11 mouse cellular contexts compared by ENCODE assay signal in the genomic region with DNA sequence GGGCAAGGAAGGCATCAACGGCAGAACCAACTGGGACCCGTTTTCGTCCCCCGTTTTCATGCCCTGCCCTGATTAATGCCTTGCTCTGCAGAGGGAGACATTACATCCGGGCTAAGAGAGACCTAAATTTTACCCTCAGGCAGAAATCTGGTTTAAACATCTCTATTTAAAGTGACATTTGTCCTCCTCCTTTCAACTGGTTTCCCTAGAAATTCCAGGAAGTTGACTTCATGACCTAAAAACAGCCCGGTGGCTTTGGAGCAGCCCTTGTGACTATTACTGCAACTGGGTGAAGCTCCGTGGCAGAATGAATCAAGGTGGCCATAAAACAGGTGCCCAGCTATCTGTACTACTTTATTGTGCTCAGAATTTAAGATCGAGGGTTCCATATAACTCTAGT. TPM values are rescaled to one million over a fixed set of nuclear protein-coding genes. Genes with fewer than 3 reads are reported as not detected.
DNase-seq lines count a peak whose midpoint lies in the region; ATAC-seq lines count a peak whose summit lies in the region.
"Had no signal": no experiment of that assay in that cellular context is flagged by ENCODE, and none has a peak within 500 bp of the region (broad histone marks: within the 10 kb centered on the region; RNA-seq: fewer than 3 reads in every experiment).

No protein-coding gene starts in this region.

- peaks cover 69% of the 10 kb centered on the region for H3K4me1 ChIP-seq in embryonic facial prominence, embryonic 13.5 days
- H3K4me1 ChIP-seq in heart, embryonic 14.5 days (ENCODE audit: control insufficient read depth in 2 of 2, insufficient read depth in 2 of 2, low read length in 2 of 2) = peaks cover 18 to 67% of the 10 kb centered on the region in 2 experiments
- H3K4me1 ChIP-seq in midbrain, embryonic 13.5 days (replicated peaks) = peaks cover 66% of the 10 kb centered on the region
- H3K4me1 ChIP-seq in forebrain, embryonic 10.5 days = peaks cover 93% of the 10 kb centered on the region

- no peak for ATAC-seq in embryonic facial prominence, embryonic 13.5 days (ENCODE audit: insufficient number of reproducible peaks, insufficient read depth, low FRiP score, low TSS enrichment, low read depth)
- ATAC-seq in heart, embryonic 14.5 days (ENCODE audit: insufficient number of reproducible peaks, insufficient read depth, low FRiP score, low read depth) = no peak
- no peak for ATAC-seq in midbrain, embryonic 13.5 days
- ATAC-seq: forebrain, embryonic 14.5 days had no signal

- H3K9me3 ChIP-seq in embryonic facial prominence, embryonic 13.5 days = no peaks in the 10 kb centered on the region
- no peaks in the 10 kb centered on the region for H3K9me3 ChIP-seq in heart, embryonic 14.5 days (ENCODE audit: control insufficient read depth, low read length)
- no peaks in the 10 kb centered on the region for H3K9me3 ChIP-seq in midbrain, embryonic 13.5 days
- no peaks in the 10 kb centered on the region for H3K9me3 ChIP-seq in forebrain, embryonic 10.5 days
- H3K9me3 ChIP-seq: lung, embryonic 15.5 days had no signal

- H3K27ac ChIP-seq in embryonic facial prominence, embryonic 13.5 days = no peak overlapping the region; the same call in 1 of the 2 replicates
- H3K27ac ChIP-seq in heart, embryonic 14.5 days (replicated peaks in 1 of 2; ENCODE audit: control insufficient read depth in 1 of 2, insufficient read depth in 1 of 2, low read depth in 2 of 2, low read length in 2 of 2) = peak overlapping the region; percentile 24 to 49; a peak in 1 of 4 replicates
- H3K27ac ChIP-seq in midbrain, embryonic 13.5 days = no peak overlapping the region
- H3K27ac ChIP-seq in forebrain, embryonic 10.5 days = no peak overlapping the region
- H3K27ac ChIP-seq: lung, embryonic 15.5 days had no signal

- WGBS in embryonic facial prominence, embryonic 13.5 days = 19% methylated on average over 8 of the region's 8 CpGs
- WGBS in heart, embryonic 14.5 days = 35% methylated on average over 8 of the region's 8 CpGs
- WGBS in midbrain, embryonic 13.5 days = 77% methylated on average over 8 of the region's 8 CpGs
- WGBS in forebrain, embryonic 10.5 days = 59% methylated on average over 8 of the region's 8 CpGs

- H3K4me3 ChIP-seq in embryonic facial prominence, embryonic 13.5 days = peak overlapping the region; percentile 3; the same call in 1 of the 2 replicates
- no peak overlapping the region for H3K4me3 ChIP-seq in heart, embryonic 14.5 days (ENCODE audit: control insufficient read depth in 1 of 2, insufficient read depth in 1 of 2, low read depth in 1 of 2, low read length in 2 of 2)
- H3K4me3 ChIP-seq in midbrain, embryonic 13.5 days (replicated peaks) = no peak overlapping the region
- H3K4me3 ChIP-seq in forebrain, embryonic 10.5 days = no peak overlapping the region
- H3K4me3 ChIP-seq: lung, embryonic 15.5 days had no signal

- H3K36me3 ChIP-seq in embryonic facial prominence, embryonic 13.5 days = no peaks in the 10 kb centered on the region
- H3K36me3 ChIP-seq in heart, embryonic 14.5 days (ENCODE audit: control insufficient read depth, insufficient read depth, low read length) = no peaks in the 10 kb centered on the region
- H3K36me3 ChIP-seq in midbrain, embryonic 13.5 days = no peaks in the 10 kb centered on the region
- H3K36me3 ChIP-seq in forebrain, embryonic 10.5 days (replicated peaks) = peaks cover 12% of the 10 kb centered on the region; the same call in 1 of the 2 replicates
- H3K36me3 ChIP-seq: lung, embryonic 15.5 days had no signal

- no peak overlapping the region for H3K9ac ChIP-seq in embryonic facial prominence, embryonic 13.5 days
- H3K9ac ChIP-seq in heart, embryonic 14.5 days (ENCODE audit: low read length) = 0 out of 2 replicates have a peak overlapping the region, but pooled peaks have one; percentile 10
- no peak overlapping the region for H3K9ac ChIP-seq in midbrain, embryonic 13.5 days (replicated peaks)
- H3K9ac ChIP-seq: lung, embryonic 15.5 days had no signal

- peak overlapping the region; percentile 75 for H3K4me2 ChIP-seq in embryonic facial prominence, embryonic 13.5 days
- H3K4me2 ChIP-seq in heart, embryonic 14.5 days (ENCODE audit: low read length) = peak overlapping the region; percentile 16
- H3K4me2 ChIP-seq in midbrain, embryonic 13.5 days (replicated peaks) = 0 out of 2 replicates have a peak overlapping the region, but pooled peaks have one; percentile 0
- H3K4me2 ChIP-seq: lung, embryonic 15.5 days had no signal

- no peaks in the 10 kb centered on the region for H3K27me3 ChIP-seq in embryonic facial prominence, embryonic 13.5 days
- H3K27me3 ChIP-seq in heart, embryonic 14.5 days (ENCODE audit: control insufficient read depth, insufficient read depth, low read length) = no peaks in the 10 kb centered on the region
- H3K27me3 ChIP-seq in midbrain, embryonic 13.5 days = no peaks in the 10 kb centered on the region
- H3K27me3 ChIP-seq in forebrain, embryonic 10.5 days (ENCODE audit: poor library complexity, severe bottlenecking) = no peaks in the 10 kb centered on the region
- H3K27me3 ChIP-seq: lung, embryonic 15.5 days had no signal

- DNase-seq in kidney, adult 11 months = peak; percentile 19
- no peak for DNase-seq in kidney, postnatal 4 days
- no peak for DNase-seq in forebrain, embryonic 10.5 days (ENCODE audit: extremely low spot score, low spot score)
- DNase-seq in layer of hippocampus, adult 8-10 months (ENCODE audit: low spot score in 2 of 2) = no peak
- no peak for DNase-seq in left cerebral cortex, adult 11 months (ENCODE audit: low spot score)
- DNase-seq: cerebellum, postnatal 14 days had no signal

RNA-seq across cellular contexts. Expression of a gene that starts 8.6 kb away (rescaled TPM):
- polyA plus RNA-seq in embryonic facial prominence, embryonic 13.5 days (2015; fragmentation: Nextera tagmentation; extraction: Ambion mirVana) = 123 and 128 TPM in 2 replicates
- polyA plus RNA-seq in heart, embryonic 14.5 days (2014; fragmentation: Nextera tagmentation; extraction: Ambion mirVana) = 47.1 and 49.2 TPM in 2 replicates
- polyA plus RNA-seq in midbrain, embryonic 13.5 days (2015; fragmentation: Nextera tagmentation; extraction: Ambion mirVana) = 120 and 125 TPM in 2 replicates
- polyA plus RNA-seq in forebrain, embryonic 10.5 days (2016; fragmentation: Nextera tagmentation; extraction: Ambion mirVana) = 78.1 and 81.6 TPM in 2 replicates
- 10 to 100 TPM; 52.9 to 65.0 (median 61.7) TPM for total RNA-seq in layer of hippocampus, adult 8-10 months (2022)

Comparison
In these comparisons a context has a peak if more than half of its experiments do, and no peak if none do; other contexts are left out.
1. H3K27ac ChIP-seq: peak in heart, embryonic 14.5 days (2 of 2); none in embryonic facial prominence, embryonic 13.5 days (single experiment), midbrain, embryonic 13.5 days (single experiment) and forebrain, embryonic 10.5 days (single experiment).
2. H3K4me2 ChIP-seq: peak in every context shown above with its lines; median percentile 75 in embryonic facial prominence, embryonic 13.5 days; 16 in heart, embryonic 14.5 days; 0 in midbrain, embryonic 13.5 days.